Mouse (Mus musculus) liver, embryonic 14.5 days (tissue): ENCODE measurements around the gene Col19a1. TPM values are rescaled to one million over a fixed set of nuclear protein-coding genes. Genes with fewer than 3 reads are reported as not detected.

ENCODE experiments used
- ATAC-seq: fragments of 200-750 bp; cut with Nextera tagmentation; 2 replicates; pipeline ENCODE4 v1.8.0; 2017; ENCODE audit warnings: moderate number of reproducible peaks, mild to moderate bottlenecking, moderate library complexity; ENCODE audit not compliant: insufficient read depth
- DNase-seq, 3 experiments: peaks; one replicate each; pipeline ENCODE4 v3.0.0-alpha.2; 2012 to 2013; ENCODE audit warnings: low read depth in 3 of 3, low spot score in 3 of 3
- H3K27ac ChIP-seq: fragments of 300-500 bp; sonication (generic); 2 replicates; pipeline ENCODE4 v1.5.1; 2014; ENCODE audit warnings: moderate library complexity, mild to moderate bottlenecking, control low read depth, inconsistent platforms
- H3K27me3 ChIP-seq: fragments of 300-500 bp; sonication (generic); 2 replicates; pipeline ENCODE4 v1.6.1; 2014; ENCODE audit warnings: mild to moderate bottlenecking, low read length, moderate library complexity; ENCODE audit not compliant: control insufficient read depth, insufficient read depth
- H3K36me3 ChIP-seq: fragments of 300-500 bp; sonication (generic); replicated peaks from 2 replicates; pipeline ENCODE4 v1.6.1; 2014; ENCODE audit warnings: low read depth; ENCODE audit not compliant: control insufficient read depth, insufficient read depth
- H3K4me1 ChIP-seq, 2 experiments: fragments of 200-500 bp in 1 of 2; fragments of 300-500 bp in 1 of 2; sonication (generic) in 1 of 2; replicated peaks; 2 replicates each; pipeline ENCODE4 v1.6.1; 2012 to 2014; ENCODE audit warnings: antibody characterized with exemption in 1 of 2, inconsistent platforms in 1 of 2, low read length in 1 of 2; ENCODE audit not compliant: control insufficient read depth in 2 of 2, insufficient read depth in 2 of 2
- H3K4me2 ChIP-seq: fragments of 300-500 bp; sonication (generic); 2 replicates; pipeline ENCODE4 v1.6.1; 2014; ENCODE audit warnings: low read depth, mild to moderate bottlenecking, control low read depth, moderate library complexity
- H3K4me3 ChIP-seq, 2 experiments: fragments of 200-500 bp in 1 of 2; fragments of 300-500 bp in 1 of 2; sonication (generic) in 1 of 2; 2 replicates each; pipeline ENCODE4 v1.5.1; 2012 to 2014; ENCODE audit warnings: low read depth in 2 of 2, low read length in 2 of 2, mild to moderate bottlenecking in 2 of 2, control low read depth in 1 of 2, inconsistent platforms in 1 of 2, moderate library complexity in 1 of 2; ENCODE audit not compliant: insufficient read depth in 1 of 2
- H3K9ac ChIP-seq: fragments of 300-500 bp; sonication (generic); replicated peaks from 2 replicates; pipeline ENCODE4 v1.6.1; 2014; ENCODE audit warnings: mild to moderate bottlenecking, control low read depth, moderate library complexity
- H3K9me3 ChIP-seq: fragments of 300-500 bp; sonication (generic); 2 replicates; pipeline ENCODE4 v1.6.1; 2016; ENCODE audit warnings: low read length, mixed read lengths; ENCODE audit not compliant: control insufficient read depth
- CTCF ChIP-seq: IDR thresholded peaks from 2 replicates; pipeline ENCODE4 v1.5.1; 2016; ENCODE audit warnings: antibody characterized with exemption, low read depth, control low read depth
- EP300 ChIP-seq: IDR thresholded peaks from 2 replicates; pipeline ENCODE4 v1.6.1; 2016; ENCODE audit warnings: antibody characterized with exemption, low read depth
- WGBS: fragments of 180-500 bp; shearing (Covaris S2); extraction: QIAGEN DNeasy Blood & Tissue Kit; methylation state at CpG from one replicate; pipeline ENCODE4 v1.1.7; 2014; ENCODE audit not compliant: insufficient replicate concordance; 5-methylcytosine and 5-hydroxymethylcytosine counted together
- polyA plus RNA-seq, 2 experiments: library from polyadenylated mRNA; depleted of rRNA in 1 of 2; stranded (reverse) in 1 of 2; unstranded in 1 of 2; fragments of >200 nt; fragmentation: Nextera tagmentation in 1 of 2; extraction: Ambion mirVana in 1 of 2; gene quantifications; 2 replicates each; pipeline versions ENCODE4 v1.2.1 to v1.2.3; 2012 to 2014

The Col19a1 gene
- polyA plus RNA-seq, 2 experiments = not detected

GRCm38 (mm10) chr1:24222231-24222630 is 365.0 kb downstream of the Col19a1 start:
- no peak for TF ChIP-seq CTCF
- no peak for TF ChIP-seq EP300
- no peaks in the 10 kb centered on the region for H3K9me3 ChIP-seq
- no peak overlapping the region for H3K27ac ChIP-seq
- WGBS = 66% methylated on average over 2 of the region's 2 CpGs
- no peaks in the 10 kb centered on the region for H3K27me3 ChIP-seq
- DNase-seq (no peak), ATAC-seq (no peak)
- H3K36me3 ChIP-seq = no peaks in the 10 kb centered on the region
- H3K4me2 ChIP-seq = no peak overlapping the region
- no peak overlapping the region for H3K9ac ChIP-seq
- no peaks in the 10 kb centered on the region for H3K4me1 ChIP-seq
- H3K4me3 ChIP-seq = no peak overlapping the region

GRCm38 (mm10) chr1:24219041-24219440 is 368.2 kb downstream of the Col19a1 start:
- DNase-seq = no peak
- H3K27ac ChIP-seq = no peak overlapping the region
- no peak overlapping the region for H3K9ac ChIP-seq
- TF ChIP-seq CTCF = no peak
- no peak for TF ChIP-seq EP300
- no peak overlapping the region for H3K4me2 ChIP-seq
- WGBS = 53% methylated on average over 6 of the region's 6 CpGs
- no peak for ATAC-seq
- H3K4me1 ChIP-seq = no peaks in the 10 kb centered on the region
- no peaks in the 10 kb centered on the region for H3K9me3 ChIP-seq
- no peak overlapping the region for H3K4me3 ChIP-seq
- no peaks in the 10 kb centered on the region for H3K36me3 ChIP-seq
- H3K27me3 ChIP-seq = no peaks in the 10 kb centered on the region

Other genes with a start within 250 kb of the Col19a1 start
- 3.8 and 5.9 TPM in 2 replicates for gene Lmbrd1, start 91.2 kb upstream of the Col19a1 start, polyA plus RNA-seq (2012; rRNA removed)
- 12.6 and 13.9 TPM in 2 replicates for gene Lmbrd1, start 91.2 kb upstream of the Col19a1 start, polyA plus RNA-seq (2014; fragmentation: Nextera tagmentation; extraction: Ambion mirVana)